Mouse (Mus musculus): ENCODE measurements around the gene Pld3. TPM values are rescaled to one million over a fixed set of nuclear protein-coding genes. Genes with fewer than 3 reads are reported as not detected.

Pld3 gene
- total RNA-seq, 2 experiments from 2014 or later = 3.8 to 6.3 TPM

DNA sequence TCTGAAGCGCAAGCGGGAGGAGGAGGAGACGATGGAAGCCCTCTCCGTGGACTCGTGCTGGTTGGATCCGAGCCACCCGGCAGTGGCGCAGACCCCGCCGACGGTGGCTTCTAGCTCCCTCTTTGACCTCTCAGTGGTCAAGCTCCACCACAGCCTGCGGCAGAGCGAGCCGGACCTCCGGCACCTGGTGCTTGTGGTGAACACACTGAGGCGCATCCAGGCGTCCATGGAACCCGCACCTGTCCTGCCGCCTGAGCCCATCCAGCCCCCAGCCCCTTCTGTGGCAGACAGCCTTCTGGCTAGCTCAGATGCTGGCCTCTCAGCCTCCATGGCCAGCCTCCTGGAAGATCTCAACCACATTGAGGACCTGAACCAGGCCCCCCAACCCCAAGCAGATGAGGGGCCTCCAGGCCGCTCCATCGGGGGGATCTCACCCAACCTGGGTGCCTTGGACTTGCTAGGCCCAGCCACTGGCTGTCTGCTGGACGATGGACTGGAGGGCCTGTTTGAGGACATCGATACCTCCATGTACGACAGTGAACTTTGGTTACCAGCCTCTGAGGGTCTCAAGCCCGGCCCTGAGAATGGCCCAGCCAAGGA, 63.6 kb downstream of the Pld3 start:
- ATAC-seq (replicated peaks; ENCODE audit: poor library complexity, severe bottlenecking) = no peak

DNA sequence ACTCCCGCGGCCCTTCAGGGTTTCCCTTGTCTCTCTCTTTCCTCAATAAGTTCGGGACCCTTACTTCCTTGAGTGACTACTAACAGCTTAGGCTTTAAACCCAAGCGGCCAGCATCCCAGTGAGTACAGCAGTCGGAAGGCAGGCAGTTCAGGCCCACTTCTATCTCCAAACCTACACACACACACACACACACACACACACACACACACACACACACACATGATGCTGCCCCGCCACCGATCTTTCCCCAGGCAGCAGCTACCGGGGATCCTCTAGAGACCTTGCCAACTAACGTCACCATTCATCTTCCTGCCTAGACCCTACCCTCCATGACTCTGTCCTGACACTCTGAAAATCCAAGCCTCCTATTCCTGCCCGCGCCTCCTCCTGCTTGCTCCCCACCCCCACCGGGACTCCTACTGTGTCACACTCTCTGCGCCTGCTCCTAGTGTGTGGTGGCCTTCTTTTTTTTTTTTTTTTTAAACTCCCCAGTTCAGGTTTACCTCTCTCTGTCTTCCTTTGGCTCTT, 65.2 kb downstream of the Pld3 start:
- no peak for ATAC-seq (replicated peaks; ENCODE audit: poor library complexity, severe bottlenecking)

DNA sequence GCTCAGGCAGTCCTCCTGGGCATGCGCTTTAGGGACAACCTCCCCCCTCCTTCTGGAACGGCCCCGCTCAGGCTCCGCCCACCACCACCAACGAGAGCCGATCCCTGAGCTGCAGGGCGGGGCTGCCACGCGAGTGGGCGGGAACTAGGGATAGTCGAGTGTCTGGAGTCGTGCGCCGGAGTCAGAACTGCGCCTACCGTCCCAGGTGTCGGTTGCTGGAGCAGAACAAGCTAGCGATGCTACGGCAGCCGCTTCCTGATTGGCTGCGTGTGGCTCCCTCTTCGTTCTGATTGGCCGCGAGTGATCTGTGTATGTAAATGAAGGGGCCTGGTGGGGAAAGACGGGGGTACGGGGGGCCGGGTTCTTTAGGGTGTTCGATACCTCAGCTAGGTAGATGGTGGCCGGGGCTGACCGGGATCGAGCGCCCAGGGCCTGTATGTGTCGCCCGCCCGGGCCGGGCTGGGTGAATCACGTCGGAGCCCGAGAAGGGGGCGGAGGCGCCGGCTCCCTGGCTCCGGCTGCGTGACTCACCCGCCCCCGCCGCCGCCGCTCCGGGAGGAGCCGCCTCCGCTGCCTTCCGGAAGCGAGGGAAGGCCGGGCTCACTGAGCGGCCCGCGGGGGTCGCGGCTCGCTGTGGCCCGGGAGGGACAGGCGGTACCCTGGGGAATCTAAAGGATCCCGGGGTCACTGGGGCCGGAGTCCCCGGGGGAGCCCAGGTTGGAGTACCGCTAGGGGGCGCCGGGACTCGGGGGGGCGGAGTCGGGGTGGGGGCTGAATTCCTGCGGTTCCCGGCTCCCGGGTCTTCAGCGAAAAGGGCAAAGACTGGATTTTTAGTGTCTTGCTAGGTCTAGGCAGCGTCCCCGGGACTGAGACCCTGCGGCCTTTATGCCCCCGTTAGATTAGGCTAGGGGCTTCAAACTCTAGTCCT, 66.0 kb downstream of the Pld3 start, which contains the start of gene Sertad1:
Sertad1 (plus strand) TSS at position 141 of the 928 bp plus-strand sequence.
- peak; percentile 71 for ATAC-seq (replicated peaks; ENCODE audit: poor library complexity, severe bottlenecking)

DNA sequence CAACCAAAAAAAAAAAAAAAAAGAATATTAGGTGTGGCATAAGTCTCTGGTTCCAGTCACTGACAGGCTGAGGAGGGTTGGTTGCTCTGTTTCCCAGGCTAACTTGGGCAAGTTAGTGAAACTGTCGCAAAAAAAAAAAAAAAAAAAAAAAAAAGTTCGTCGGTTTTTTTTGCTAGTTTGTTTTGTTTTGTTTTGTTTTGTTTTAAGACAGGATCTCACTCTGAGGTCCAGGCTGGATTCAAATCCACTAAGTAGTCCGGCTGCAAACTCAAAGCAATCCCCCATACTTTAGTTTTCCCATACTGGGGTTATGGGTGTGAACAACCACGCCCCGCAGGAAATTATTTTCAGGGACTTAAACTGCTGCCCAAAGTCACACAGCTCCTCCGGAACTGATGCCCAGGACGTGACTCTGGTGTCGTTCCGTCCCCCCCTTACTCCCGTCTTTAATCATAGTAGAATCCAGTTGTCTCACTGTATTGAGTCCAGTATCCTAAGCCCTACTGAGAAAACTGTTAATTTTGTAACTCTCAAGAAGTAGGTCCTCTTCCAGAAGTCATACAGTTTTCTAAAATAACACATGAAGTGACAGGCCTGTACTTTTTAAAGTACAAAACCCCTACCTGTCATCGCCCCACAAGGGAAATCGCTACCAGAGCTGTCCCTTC, 66.8 kb downstream of the Pld3 start:
- ATAC-seq (replicated peaks; ENCODE audit: poor library complexity, severe bottlenecking) = peak; percentile 5; the same call in 1 of the 2 replicates

DNA sequence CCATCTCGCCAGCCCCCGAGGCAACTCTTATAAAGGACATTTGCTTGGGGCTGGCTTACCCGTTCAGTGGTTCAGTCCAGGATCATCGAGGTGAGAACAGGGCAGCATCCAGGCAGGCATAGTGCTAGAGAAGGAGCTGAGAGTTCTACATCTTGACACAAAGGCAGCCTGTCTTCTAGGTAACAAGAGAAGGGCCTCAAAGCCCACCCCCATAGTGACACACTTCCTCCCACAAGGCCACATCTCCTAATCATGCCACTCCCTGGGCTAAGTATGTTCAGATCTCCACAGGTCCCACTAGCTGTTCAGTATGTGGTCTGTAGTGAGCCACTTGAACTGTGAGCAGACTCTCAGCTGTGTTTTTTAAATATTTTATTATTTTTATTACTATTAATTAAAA, 69.2 kb downstream of the Pld3 start:
- ATAC-seq (replicated peaks; ENCODE audit: poor library complexity, severe bottlenecking) = no peak

Other genes starting within 250 kb of the Pld3 start
- gene Ltbp4, start 215.5 kb downstream of the Pld3 start, total RNA-seq (2014; fragmentation: Nextera tagmentation) = not detected in 2 replicates
- gene Ltbp4, start 215.5 kb downstream of the Pld3 start, total RNA-seq (2017) = not detected in 2 replicates
- gene Shkbp1, start 197.2 kb downstream of the Pld3 start, total RNA-seq (2014; fragmentation: Nextera tagmentation) = 23.6 and 31.1 TPM in 2 replicates
- gene Shkbp1, start 197.2 kb downstream of the Pld3 start, total RNA-seq (2017) = 13.9 and 18.8 TPM in 2 replicates
- gene Gm20479, start 195.8 kb downstream of the Pld3 start, total RNA-seq (2014; fragmentation: Nextera tagmentation) = not detected in 2 replicates
- gene Gm20479, start 195.8 kb downstream of the Pld3 start, total RNA-seq (2017) = 1.5 TPM in 1 of 2 replicates, not detected in the other
- gene Sptbn4, start 105.5 kb downstream of the Pld3 start, total RNA-seq (2014; fragmentation: Nextera tagmentation) = 0.19 TPM in 1 of 2 replicates, not detected in the other
- 0.09 TPM in 1 of 2 replicates, not detected in the other for gene Sptbn4, start 105.5 kb downstream of the Pld3 start, total RNA-seq (2017)
- 10.4 and 12.2 TPM in 2 replicates for gene Blvrb, start 105.2 kb downstream of the Pld3 start, total RNA-seq (2014; fragmentation: Nextera tagmentation)
- 6.2 and 8.6 TPM in 2 replicates for gene Blvrb, start 105.2 kb downstream of the Pld3 start, total RNA-seq (2017)
- 4.6 and 5.3 TPM in 2 replicates for gene Sertad3, start 79.5 kb downstream of the Pld3 start, total RNA-seq (2014; fragmentation: Nextera tagmentation)
- 5.1 and 7.9 TPM in 2 replicates for gene Sertad3, start 79.5 kb downstream of the Pld3 start, total RNA-seq (2017)
- 1.9 and 2.2 TPM in 2 replicates for gene Sertad1, start 66.3 kb downstream of the Pld3 start, total RNA-seq (2014; fragmentation: Nextera tagmentation)
- 3.7 and 8.9 TPM in 2 replicates for gene Sertad1, start 66.3 kb downstream of the Pld3 start, total RNA-seq (2017)
- gene Prx, start 53.9 kb downstream of the Pld3 start, total RNA-seq (2014; fragmentation: Nextera tagmentation) = 0.13 and 1.4 TPM in 2 replicates
- 0.52 and 0.62 TPM in 2 replicates for gene Prx, start 53.9 kb downstream of the Pld3 start, total RNA-seq (2017)
- gene Hipk4, start 30.0 kb downstream of the Pld3 start, total RNA-seq (2014; fragmentation: Nextera tagmentation) = 1.4 TPM in 1 of 2 replicates, not detected in the other
- gene Hipk4, start 30.0 kb downstream of the Pld3 start, total RNA-seq (2017) = 0.05 and 0.09 TPM in 2 replicates
- 16.9 and 18.4 TPM in 2 replicates for gene 2310022A10Rik, start within 50 bp of the Pld3 start, total RNA-seq (2014; fragmentation: Nextera tagmentation)
- gene 2310022A10Rik, start within 50 bp of the Pld3 start, total RNA-seq (2017) = 4.7 and 6.6 TPM in 2 replicates
- 36.1 and 48.5 TPM in 2 replicates for gene Akt2, start 38.3 kb upstream of the Pld3 start, total RNA-seq (2014; fragmentation: Nextera tagmentation)
- gene Akt2, start 38.3 kb upstream of the Pld3 start, total RNA-seq (2017) = 43.7 and 45.4 TPM in 2 replicates
- not detected in 2 replicates for gene Ttc9b, start 100.7 kb upstream of the Pld3 start, total RNA-seq (2014; fragmentation: Nextera tagmentation)
- not detected in 2 replicates for gene Ttc9b, start 100.7 kb upstream of the Pld3 start, total RNA-seq (2017)
- 3.2 and 3.5 TPM in 2 replicates for gene Map3k10, start 121.4 kb upstream of the Pld3 start, total RNA-seq (2014; fragmentation: Nextera tagmentation)
- 4.9 and 5.0 TPM in 2 replicates for gene Map3k10, start 121.4 kb upstream of the Pld3 start, total RNA-seq (2017)
- gene Zfp607b, start 136.1 kb upstream of the Pld3 start, total RNA-seq (2014; fragmentation: Nextera tagmentation) = 0.66 and 1.7 TPM in 2 replicates
- gene Zfp607b, start 136.1 kb upstream of the Pld3 start, total RNA-seq (2017) = 0.69 and 7.9 TPM in 2 replicates
- gene Zfp60, start 178.2 kb upstream of the Pld3 start, total RNA-seq (2014; fragmentation: Nextera tagmentation) = 11.7 and 20.6 TPM in 2 replicates
- gene Zfp60, start 178.2 kb upstream of the Pld3 start, total RNA-seq (2017) = 7.0 and 8.9 TPM in 2 replicates